Mouse (Mus musculus) urinary bladder, postnatal 36 days (tissue): ENCODE measurements around the gene Fam170b.

Source experiments
- DNase-seq, 2 experiments: peaks; one replicate each; pipeline ENCODE4 v3.0.0; 2022; ENCODE audit warnings: low spot score in 2 of 2, mixed read lengths in 1 of 2

Gene Fam170b

GRCm38 (mm10) chr14:32833847-32834246 is at the start of gene Fam170b:
TSS of gene Fam170b (plus strand) at chr14:32833962.
- no peak for DNase-seq

- DNase-seq = no peak
Measured at GRCm38 (mm10) chr14:32784130-32784747, 49.5 kb upstream of the Fam170b start.

GRCm38 (mm10) chr14:32784748-32785134 is 49.0 kb upstream of the Fam170b start:
- no peak for DNase-seq

GRCm38 (mm10) chr14:32785556-32786130 is 48.1 kb upstream of the Fam170b start, which contains the start of gene Tmem273:
TSS of gene Tmem273 (plus strand) at chr14:32785963.
- DNase-seq = no peak

- no peak for DNase-seq
Measured at GRCm38 (mm10) chr14:32787691-32788090, 46.1 kb upstream of the Fam170b start.

GRCm38 (mm10) chr14:32796375-32796774 is 37.4 kb upstream of the Fam170b start:
- no peak for DNase-seq

GRCm38 (mm10) chr14:32797803-32798202 is 36.0 kb upstream of the Fam170b start:
- DNase-seq = no peak

- DNase-seq = no peak
Measured at GRCm38 (mm10) chr14:32798355-32798754, 35.4 kb upstream of the Fam170b start.

- no peak for DNase-seq
Measured at GRCm38 (mm10) chr14:32800048-32800447, 33.7 kb upstream of the Fam170b start.

GRCm38 (mm10) chr14:32801016-32801661 is 32.6 kb upstream of the Fam170b start:
- peak in 1 of 2 experiments; percentile 26 for DNase-seq

- DNase-seq = no peak
Measured at GRCm38 (mm10) chr14:32801662-32802024, 32.1 kb upstream of the Fam170b start.

- DNase-seq = no peak
Measured at GRCm38 (mm10) chr14:32810111-32810510, 23.7 kb upstream of the Fam170b start.

- DNase-seq = no peak
Measured at GRCm38 (mm10) chr14:32812429-32812828, 21.3 kb upstream of the Fam170b start.

GRCm38 (mm10) chr14:32814961-32815360 is 18.8 kb upstream of the Fam170b start:
- no peak for DNase-seq

- no peak for DNase-seq
Measured at GRCm38 (mm10) chr14:32816533-32816932, 17.2 kb upstream of the Fam170b start.

- no peak for DNase-seq
Measured at GRCm38 (mm10) chr14:32817258-32817657, 16.5 kb upstream of the Fam170b start.

- DNase-seq = no peak
Measured at GRCm38 (mm10) chr14:32819297-32819696, 14.5 kb upstream of the Fam170b start.

GRCm38 (mm10) chr14:32822812-32823211 is 10.9 kb upstream of the Fam170b start:
- no peak for DNase-seq

- no peak for DNase-seq
Measured at GRCm38 (mm10) chr14:32823861-32824260, 9.9 kb upstream of the Fam170b start.

- DNase-seq = no peak
Measured at GRCm38 (mm10) chr14:32824267-32825150, 9.3 kb upstream of the Fam170b start.

GRCm38 (mm10) chr14:32825426-32826032 is 8.2 kb upstream of the Fam170b start:
- DNase-seq = peak in 1 of 2 experiments; percentile 45

- DNase-seq = peak; percentile 49 to 68
Measured at GRCm38 (mm10) chr14:32827165-32827564, 6.6 kb upstream of the Fam170b start.
